Mouse (Mus musculus): ENCODE data around the gene E330017A01Rik. TPM values are rescaled to one million over a fixed set of nuclear protein-coding genes. Genes with fewer than 3 reads are reported as not detected.

Gene E330017A01Rik
- polyA plus RNA-seq, 1 experiment from 2014 or later: not detected

- WGBS: 87% methylated on average over 4 of the region's 4 CpGs
- Histone ChIP-seq H3K4me1 (ENCODE audit: control insufficient read depth, insufficient read depth, low read length) (no peaks in the 10 kb centered on the region), H3K4me2 (ENCODE audit: low read depth, low read length) (no peak overlapping the region), H3K9me3 (ENCODE audit: control insufficient read depth, low read length) (no peaks in the 10 kb centered on the region), H3K27ac (replicated peaks; ENCODE audit: low read depth, low read length) (no peak overlapping the region), H3K36me3 (ENCODE audit: control insufficient read depth, insufficient read depth, low read length) (no peaks in the 10 kb centered on the region), H3K9ac (ENCODE audit: low read depth, low read length) (no peak overlapping the region), H3K27me3 (replicated peaks; ENCODE audit: control insufficient read depth, insufficient read depth, low read length) (no peaks in the 10 kb centered on the region), H3K4me3 (ENCODE audit: low read depth, low read length) (no peak overlapping the region)
- DNase-seq (ENCODE audit: low spot score) (no peak), ATAC-seq (ENCODE audit: low read depth) (no peak)
These were observed 10.8 kb downstream of the E330017A01Rik start for GRCm38 (mm10) chr16:58627597-58628335.

GRCm38 (mm10) chr16:58623944-58624343 is 14.6 kb downstream of the E330017A01Rik start:
- 85% methylated on average over 6 of the region's 6 CpGs for WGBS
- DNase-seq (ENCODE audit: low spot score): peak; percentile 30
- H3K4me2 ChIP-seq (ENCODE audit: low read depth, low read length): no peak overlapping the region

GRCm38 (mm10) chr16:58623114-58623513 is 15.4 kb downstream of the E330017A01Rik start:
- H3K4me2 ChIP-seq (ENCODE audit: low read depth, low read length): no peak overlapping the region
- H3K27ac ChIP-seq (replicated peaks; ENCODE audit: low read depth, low read length): no peak overlapping the region
- DNase-seq (ENCODE audit: low spot score) (no peak), ATAC-seq (ENCODE audit: low read depth) (no peak)
- no peaks in the 10 kb centered on the region for H3K36me3 ChIP-seq (ENCODE audit: control insufficient read depth, insufficient read depth, low read length)
- 67% methylated on average over 4 of the region's 4 CpGs for WGBS
- no peaks in the 10 kb centered on the region for H3K27me3 ChIP-seq (replicated peaks; ENCODE audit: control insufficient read depth, insufficient read depth, low read length)
- H3K4me1 ChIP-seq (ENCODE audit: control insufficient read depth, insufficient read depth, low read length): no peaks in the 10 kb centered on the region
- H3K9me3 ChIP-seq (ENCODE audit: control insufficient read depth, low read length): no peaks in the 10 kb centered on the region
- H3K4me3 ChIP-seq (ENCODE audit: low read depth, low read length): no peak overlapping the region
- no peak overlapping the region for H3K9ac ChIP-seq (ENCODE audit: low read depth, low read length)

More at GRCm38 (mm10) chr16:58623944-58624343, 14.6 kb downstream of the E330017A01Rik start:
- Histone ChIP-seq H3K27me3 (replicated peaks; ENCODE audit: control insufficient read depth, insufficient read depth, low read length) (no peaks in the 10 kb centered on the region), H3K27ac (replicated peaks; ENCODE audit: low read depth, low read length) (no peak overlapping the region), H3K9ac (ENCODE audit: low read depth, low read length) (no peak overlapping the region), H3K4me1 (ENCODE audit: control insufficient read depth, insufficient read depth, low read length) (no peaks in the 10 kb centered on the region), H3K9me3 (ENCODE audit: control insufficient read depth, low read length) (no peaks in the 10 kb centered on the region), H3K4me3 (ENCODE audit: low read depth, low read length) (no peak overlapping the region), H3K36me3 (ENCODE audit: control insufficient read depth, insufficient read depth, low read length) (no peaks in the 10 kb centered on the region)
- no peak for ATAC-seq (ENCODE audit: low read depth)

GRCm38 (mm10) chr16:58622377-58622776 is 16.2 kb downstream of the E330017A01Rik start:
- Histone ChIP-seq H3K27ac (replicated peaks; ENCODE audit: low read depth, low read length) (no peak overlapping the region), H3K27me3 (replicated peaks; ENCODE audit: control insufficient read depth, insufficient read depth, low read length) (no peaks in the 10 kb centered on the region), H3K4me3 (ENCODE audit: low read depth, low read length) (no peak overlapping the region), H3K9me3 (ENCODE audit: control insufficient read depth, low read length) (no peaks in the 10 kb centered on the region), H3K4me2 (ENCODE audit: low read depth, low read length) (no peak overlapping the region), H3K4me1 (ENCODE audit: control insufficient read depth, insufficient read depth, low read length) (no peaks in the 10 kb centered on the region), H3K36me3 (ENCODE audit: control insufficient read depth, insufficient read depth, low read length) (no peaks in the 10 kb centered on the region), H3K9ac (ENCODE audit: low read depth, low read length) (no peak overlapping the region)
- no peak for DNase-seq (ENCODE audit: low spot score)
- 84% methylated on average over 3 of the region's 3 CpGs for WGBS
- ATAC-seq (ENCODE audit: low read depth): no peak

- Histone ChIP-seq H3K4me2 (ENCODE audit: low read depth, low read length) (no peak overlapping the region), H3K9ac (ENCODE audit: low read depth, low read length) (no peak overlapping the region), H3K4me3 (ENCODE audit: low read depth, low read length) (no peak overlapping the region), H3K27ac (replicated peaks; ENCODE audit: low read depth, low read length) (no peak overlapping the region), H3K36me3 (ENCODE audit: control insufficient read depth, insufficient read depth, low read length) (no peaks in the 10 kb centered on the region), H3K27me3 (replicated peaks; ENCODE audit: control insufficient read depth, insufficient read depth, low read length) (no peaks in the 10 kb centered on the region), H3K9me3 (ENCODE audit: control insufficient read depth, low read length) (no peaks in the 10 kb centered on the region), H3K4me1 (ENCODE audit: control insufficient read depth, insufficient read depth, low read length) (no peaks in the 10 kb centered on the region)
- DNase-seq (ENCODE audit: low spot score) (no peak), ATAC-seq (ENCODE audit: low read depth) (no peak)
These were observed 21.2 kb downstream of the E330017A01Rik start for GRCm38 (mm10) chr16:58617346-58617745.

- DNase-seq (ENCODE audit: low spot score): no peak
- Histone ChIP-seq H3K36me3 (ENCODE audit: control insufficient read depth, insufficient read depth, low read length) (no peaks in the 10 kb centered on the region), H3K9me3 (ENCODE audit: control insufficient read depth, low read length) (no peaks in the 10 kb centered on the region), H3K9ac (ENCODE audit: low read depth, low read length) (no peak within 1 kb of the TSS), H3K4me3 (ENCODE audit: low read depth, low read length) (no peak within 1 kb of the TSS), H3K27me3 (replicated peaks; ENCODE audit: control insufficient read depth, insufficient read depth, low read length) (no peaks in the 10 kb centered on the region), H3K4me1 (ENCODE audit: control insufficient read depth, insufficient read depth, low read length) (no peaks in the 10 kb centered on the region), H3K27ac (replicated peaks; ENCODE audit: low read depth, low read length) (no peak within 1 kb of the TSS), H3K4me2 (ENCODE audit: low read depth, low read length) (no peak within 1 kb of the TSS)
- ATAC-seq (ENCODE audit: low read depth): no peak
- WGBS: 87% methylated on average over 6 of the region's 6 CpGs
These were observed 21.7 kb downstream of the E330017A01Rik start, which contains the start of gene Gm813 for GRCm38 (mm10) chr16:58616878-58617277. Gene Gm813 (minus strand): TSS chr16:58616978.

GRCm38 (mm10) chr16:58612969-58613368 is 25.6 kb downstream of the E330017A01Rik start:
- H3K4me3 ChIP-seq (ENCODE audit: low read depth, low read length): no peak overlapping the region
- ATAC-seq (ENCODE audit: low read depth) (no peak), DNase-seq (ENCODE audit: low spot score) (no peak)
- H3K9me3 ChIP-seq (ENCODE audit: control insufficient read depth, low read length): no peaks in the 10 kb centered on the region
- no peaks in the 10 kb centered on the region for H3K36me3 ChIP-seq (ENCODE audit: control insufficient read depth, insufficient read depth, low read length)
- no peak overlapping the region for H3K27ac ChIP-seq (replicated peaks; ENCODE audit: low read depth, low read length)
- no peaks in the 10 kb centered on the region for H3K27me3 ChIP-seq (replicated peaks; ENCODE audit: control insufficient read depth, insufficient read depth, low read length)
- H3K4me1 ChIP-seq (ENCODE audit: control insufficient read depth, insufficient read depth, low read length): no peaks in the 10 kb centered on the region
- WGBS: 81% methylated on average over 3 of the region's 3 CpGs
- H3K4me2 ChIP-seq (ENCODE audit: low read depth, low read length): no peak overlapping the region
- H3K9ac ChIP-seq (ENCODE audit: low read depth, low read length): no peak overlapping the region

GRCm38 (mm10) chr16:58607101-58607500 is 31.4 kb downstream of the E330017A01Rik start:
- Histone ChIP-seq H3K9ac (ENCODE audit: low read depth, low read length) (no peak overlapping the region), H3K4me3 (ENCODE audit: low read depth, low read length) (no peak overlapping the region), H3K36me3 (ENCODE audit: control insufficient read depth, insufficient read depth, low read length) (no peaks in the 10 kb centered on the region), H3K4me2 (ENCODE audit: low read depth, low read length) (no peak overlapping the region), H3K9me3 (ENCODE audit: control insufficient read depth, low read length) (no peaks in the 10 kb centered on the region), H3K27me3 (replicated peaks; ENCODE audit: control insufficient read depth, insufficient read depth, low read length) (no peaks in the 10 kb centered on the region), H3K27ac (replicated peaks; ENCODE audit: low read depth, low read length) (no peak overlapping the region), H3K4me1 (ENCODE audit: control insufficient read depth, insufficient read depth, low read length) (no peaks in the 10 kb centered on the region)
- ATAC-seq (ENCODE audit: low read depth) (no peak), DNase-seq (ENCODE audit: low spot score) (no peak)
- 42% methylated on average over 5 of the region's 5 CpGs for whole genome bisulfite sequencing

GRCm38 (mm10) chr16:58604680-58605079 is 33.9 kb downstream of the E330017A01Rik start:
- H3K4me2 ChIP-seq (ENCODE audit: low read depth, low read length): no peak overlapping the region
- H3K4me3 ChIP-seq (ENCODE audit: low read depth, low read length): no peak overlapping the region
- H3K4me1 ChIP-seq (ENCODE audit: control insufficient read depth, insufficient read depth, low read length): no peaks in the 10 kb centered on the region
- H3K9ac ChIP-seq (ENCODE audit: low read depth, low read length): no peak overlapping the region
- no peaks in the 10 kb centered on the region for H3K9me3 ChIP-seq (ENCODE audit: control insufficient read depth, low read length)
- no peak overlapping the region for H3K27ac ChIP-seq (replicated peaks; ENCODE audit: low read depth, low read length)
- DNase-seq (ENCODE audit: low spot score): no peak
- ATAC-seq (ENCODE audit: low read depth): no peak
- no peaks in the 10 kb centered on the region for H3K27me3 ChIP-seq (replicated peaks; ENCODE audit: control insufficient read depth, insufficient read depth, low read length)
- H3K36me3 ChIP-seq (ENCODE audit: control insufficient read depth, insufficient read depth, low read length): no peaks in the 10 kb centered on the region

All from embryonic facial prominence, embryonic 14.5 days (tissue).